Mouse (Mus musculus) ES-E14 (cell line): ENCODE measurements around the gene Otop3. TPM values are rescaled to one million over a fixed set of nuclear protein-coding genes. Genes with fewer than 3 reads are reported as not detected.

Source experiments
- DNase-seq: peaks from one replicate; pipeline ENCODE4 v3.0.0-alpha.2; 2013; ENCODE audit warnings: low read depth, low spot score
- H3K27ac ChIP-seq: 2 replicates; pipeline ENCODE4 v1.5.1; 2012; ENCODE audit warnings: low read depth, mild to moderate bottlenecking, low read length, moderate library complexity, mixed read lengths; ENCODE audit not compliant: poor library complexity, insufficient read depth, severe bottlenecking
- H3K36me3 ChIP-seq: 2 replicates; pipeline ENCODE4 v1.6.1; 2012; ENCODE audit warnings: mild to moderate bottlenecking, low read length, moderate library complexity, mixed read lengths; ENCODE audit not compliant: control insufficient read depth, poor library complexity, insufficient read depth, severe bottlenecking
- H3K4me1 ChIP-seq, 2 experiments: fragments of 150-350 bp in 1 of 2; sonication (generic) in 1 of 2; 2 replicates each; pipeline ENCODE4 v1.6.1; 2012; ENCODE audit warnings: low read length in 2 of 2, mild to moderate bottlenecking in 1 of 2, mixed read lengths in 1 of 2; ENCODE audit not compliant: control insufficient read depth in 2 of 2, insufficient read depth in 2 of 2, poor library complexity in 1 of 2
- H3K4me3 ChIP-seq, 2 experiments: fragments of 150-350 bp in 1 of 2; sonication (generic) in 1 of 2; 2 replicates each; pipeline ENCODE4 v1.5.1; 2012; ENCODE audit warnings: low read length in 2 of 2, low read depth in 1 of 2, mild to moderate bottlenecking in 1 of 2, mixed read lengths in 1 of 2; ENCODE audit not compliant: insufficient read depth in 1 of 2, poor library complexity in 1 of 2, severe bottlenecking in 1 of 2
- H3K9ac ChIP-seq: 2 replicates; pipeline ENCODE4 v1.6.1; 2012; ENCODE audit warnings: low read depth, mild to moderate bottlenecking, low read length, mixed read lengths; ENCODE audit not compliant: poor library complexity, insufficient read depth, severe bottlenecking
- H3K9me3 ChIP-seq: fragments of 150-350 bp; sonication (generic); 2 replicates; pipeline ENCODE4 v1.6.1; 2012; ENCODE audit warnings: low read depth, mild to moderate bottlenecking, low read length; ENCODE audit not compliant: control insufficient read depth, insufficient read depth
- CHD2 ChIP-seq: IDR thresholded peaks from 2 replicates; pipeline ENCODE4 v1.6.1; 2014; ENCODE audit warnings: mild to moderate bottlenecking, low read depth, low read length, inconsistent platforms
- HCFC1 ChIP-seq: IDR thresholded peaks from 2 replicates; pipeline ENCODE4 v1.6.1; 2012; ENCODE audit warnings: low read length, inconsistent platforms, borderline replicate concordance; ENCODE audit not compliant: insufficient read depth
- MAFK ChIP-seq: IDR thresholded peaks from 2 replicates; pipeline ENCODE4 v1.6.1; 2014; ENCODE audit warnings: mild to moderate bottlenecking, low read depth, low read length, inconsistent platforms; ENCODE audit not compliant: insufficient read depth
- ZC3H11A ChIP-seq: IDR thresholded peaks from 2 replicates; pipeline ENCODE4 v1.6.1; 2012; ENCODE audit warnings: low read depth, mild to moderate bottlenecking, inconsistent platforms, low read length, borderline replicate concordance
- ZNF384 ChIP-seq: IDR thresholded peaks from 2 replicates; pipeline ENCODE4 v1.6.1; 2012; ENCODE audit warnings: low read depth, low read length, inconsistent platforms
- in situ Hi-C, 2 experiments: fragments of 600-800 bp; cut with MboI; formaldehyde crosslinking; loops; one replicate each; pipeline ENCODE4 v1.15.1; 2025; ENCODE audit warnings: low sequenced_read_pairs in 2 of 2, inconsistent platforms in 1 of 2; ENCODE audit not compliant: unreplicated experiment in 2 of 2
- total RNA-seq: library from RNA; depleted of rRNA; stranded (reverse); fragments of 300-350 nt; gene quantifications from 2 replicates; pipeline ENCODE4 v1.2.3, GENCODE M21; 2012

The Otop3 gene
- total RNA-seq, 1 experiment = not detected

- Histone ChIP-seq H3K9ac (no peak overlapping the region), H3K36me3 (no peaks in the 10 kb centered on the region), H3K4me3 (no peak overlapping the region), H3K4me1 (peaks cover 0 to 2% of the 10 kb centered on the region in 2 experiments; a peak in 1 of 4 replicates), H3K9me3 (no peaks in the 10 kb centered on the region), H3K27ac (no peak overlapping the region)
- in situ Hi-C loops = no loop called here
- DNase-seq = no peak
- no peak for TF ChIP-seq HCFC1
Observed at GRCm38 (mm10) chr11:115329339-115329738, 5.2 kb upstream of the Otop3 start.

- DNase-seq = no peak
- H3K27ac ChIP-seq = no peak overlapping the region
- in situ Hi-C loops = no loop called here
- TF ChIP-seq MAFK = no peak
- TF ChIP-seq ZC3H11A = no peak
- no peak for TF ChIP-seq ZNF384
- TF ChIP-seq HCFC1 = no peak
- no peak for TF ChIP-seq CHD2
- H3K9me3 ChIP-seq = no peaks in the 10 kb centered on the region
- no peaks in the 10 kb centered on the region for H3K36me3 ChIP-seq
- no peak overlapping the region for H3K9ac ChIP-seq
- H3K4me3 ChIP-seq = no peak overlapping the region
- no peaks in the 10 kb centered on the region for H3K4me1 ChIP-seq
Observed at GRCm38 (mm10) chr11:115335223-115335622, 692 bp downstream of the Otop3 start.

- in situ Hi-C loops = no loop called here
- Histone ChIP-seq H3K4me3 (no peak overlapping the region), H3K9me3 (no peaks in the 10 kb centered on the region), H3K9ac (no peak overlapping the region), H3K36me3 (no peaks in the 10 kb centered on the region), H3K27ac (no peak overlapping the region), H3K4me1 (no peaks in the 10 kb centered on the region)
- no peak for TF ChIP-seq CHD2
- no peak for TF ChIP-seq HCFC1
- no peak for TF ChIP-seq ZC3H11A
- TF ChIP-seq ZNF384 = no peak
- no peak for TF ChIP-seq MAFK
- DNase-seq = no peak
Observed at GRCm38 (mm10) chr11:115336115-115336514, 1.6 kb downstream of the Otop3 start.

GRCm38 (mm10) chr11:115337350-115337749 is 2.8 kb downstream of the Otop3 start:
- Histone ChIP-seq H3K36me3 (no peaks in the 10 kb centered on the region), H3K9ac (no peak overlapping the region), H3K4me1 (no peaks in the 10 kb centered on the region), H3K4me3 (no peak overlapping the region), H3K9me3 (no peaks in the 10 kb centered on the region), H3K27ac (no peak overlapping the region)
- TF ChIP-seq CHD2 = no peak
- no peak for TF ChIP-seq MAFK
- no peak for TF ChIP-seq ZC3H11A
- no peak for TF ChIP-seq ZNF384
- TF ChIP-seq HCFC1 = no peak
- no peak for DNase-seq
- in situ Hi-C loops = no loop called here

GRCm38 (mm10) chr11:115337826-115338225 is 3.3 kb downstream of the Otop3 start:
- H3K36me3 ChIP-seq = no peaks in the 10 kb centered on the region
- TF ChIP-seq HCFC1 (no peak), ZC3H11A (no peak)
- no peak overlapping the region for H3K27ac ChIP-seq
- H3K9ac ChIP-seq = no peak overlapping the region
- H3K4me3 ChIP-seq = no peak overlapping the region
- no peaks in the 10 kb centered on the region for H3K9me3 ChIP-seq
- no peaks in the 10 kb centered on the region for H3K4me1 ChIP-seq
- in situ Hi-C loops = no loop called here
- DNase-seq = no peak
